Mouse (Mus musculus): Measurements from ENCODE around the gene Cdc42se1.
"Not testable (repeated sequence)": the region's sequence is repeated elsewhere in the genome, so short reads cannot be mapped to it uniquely, and the experiment has no call there.

Gene Cdc42se1

GRCm38 (mm10) chr3:95228148-95228893 lies at the start of gene Cdc42se1:
Gene Cdc42se1 (plus strand): TSS chr3:95228732.
- DNase-seq, result peak; percentile 89

DNA sequence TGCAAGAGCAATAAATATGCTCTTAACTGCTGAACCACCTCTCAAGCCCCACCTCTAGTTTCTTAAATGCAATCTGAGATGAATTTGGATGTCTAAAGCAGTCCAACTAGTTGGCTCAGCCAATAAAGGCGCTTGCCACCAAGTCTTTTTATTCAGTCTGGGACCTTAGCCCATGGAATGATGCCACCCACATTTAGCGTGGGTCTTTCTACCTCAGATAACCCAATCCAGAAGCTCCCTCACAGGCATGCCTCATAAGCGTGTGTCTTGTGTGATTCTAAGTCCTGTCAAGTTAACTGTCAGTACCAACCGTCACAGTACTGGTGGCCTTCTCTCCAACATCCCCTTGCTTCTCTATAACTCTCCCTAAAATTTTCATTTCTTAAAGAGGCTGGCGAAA lies 49.6 kb upstream of the Cdc42se1 start:
- DNase-seq, result no peak

GRCm38 (mm10) chr3:95179890-95180289 lies 48.6 kb upstream of the Cdc42se1 start:
- DNase-seq, result no peak

- no peak for DNase-seq
Observed at GRCm38 (mm10) chr3:95181841-95182240, 46.7 kb upstream of the Cdc42se1 start.

- DNase-seq, result no peak
Observed at GRCm38 (mm10) chr3:95184796-95185577, 43.5 kb upstream of the Cdc42se1 start.

- DNase-seq, result no peak
Observed at GRCm38 (mm10) chr3:95186100-95186499, 42.4 kb upstream of the Cdc42se1 start.

- DNase-seq, result no peak
Observed at GRCm38 (mm10) chr3:95186888-95187287, 41.6 kb upstream of the Cdc42se1 start.

GRCm38 (mm10) chr3:95194721-95195135 lies 33.8 kb upstream of the Cdc42se1 start:
- DNase-seq, result peak; percentile 28

DNA sequence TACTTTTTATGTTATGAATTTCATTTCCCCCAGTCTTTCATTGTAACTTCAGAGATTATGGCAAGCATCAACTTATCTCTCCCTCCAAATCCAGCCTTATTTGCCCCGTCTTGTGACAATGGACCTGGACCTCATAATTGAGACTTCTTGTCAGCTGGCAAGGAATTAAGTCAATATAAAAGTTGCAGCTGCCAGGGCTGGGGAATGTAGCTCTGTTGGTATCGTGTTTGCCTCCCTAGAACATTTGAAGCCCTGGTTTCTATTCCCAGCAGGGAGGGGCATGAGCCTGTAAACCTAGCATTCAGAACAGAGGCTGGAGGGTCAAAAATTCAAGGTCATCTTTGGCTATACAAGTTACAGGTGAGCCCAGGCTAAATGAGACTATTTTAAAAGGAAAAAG lies 32.8 kb upstream of the Cdc42se1 start:
- DNase-seq, result no peak

DNA sequence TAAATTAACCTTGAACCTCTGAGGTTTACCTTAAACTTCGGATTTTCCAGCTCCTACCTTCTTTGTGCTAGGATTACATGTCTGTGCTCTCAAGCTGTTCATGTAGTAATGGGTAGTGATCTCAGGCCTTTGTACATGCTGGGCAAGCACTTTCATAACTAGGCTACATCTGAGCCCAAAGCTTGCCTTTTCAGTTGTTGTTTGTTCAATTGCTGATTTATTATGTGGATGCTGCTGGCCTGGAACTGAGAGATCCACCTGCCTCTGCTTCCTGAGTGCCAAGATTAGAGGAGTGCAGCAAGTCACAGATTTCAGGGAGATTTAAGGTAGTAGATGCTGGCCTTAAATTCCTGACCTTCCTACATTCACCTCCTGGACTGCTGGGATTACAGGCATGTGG lies 29.4 kb upstream of the Cdc42se1 start:
- peak; percentile 12 for DNase-seq

DNA sequence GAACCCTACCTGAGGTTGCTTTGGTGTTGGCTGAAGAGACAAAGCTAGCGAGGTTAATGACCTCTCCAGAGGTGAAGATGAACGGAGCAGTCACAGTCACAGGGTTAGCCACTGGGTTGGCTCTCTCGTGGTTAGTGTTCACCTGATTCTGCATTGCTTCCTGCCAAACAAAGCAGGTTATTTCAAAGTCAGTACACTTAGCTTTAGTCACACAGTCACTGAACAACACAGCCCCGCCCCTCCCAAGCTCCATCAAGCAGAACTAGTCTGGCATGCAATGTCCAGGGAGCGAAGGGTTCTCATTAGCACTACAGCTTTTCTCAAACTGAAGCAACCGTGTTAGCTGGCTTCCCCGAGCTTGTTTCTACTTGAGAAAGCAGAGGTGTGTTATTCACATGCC lies 28.4 kb upstream of the Cdc42se1 start:
- DNase-seq, result peak; percentile 85

DNA sequence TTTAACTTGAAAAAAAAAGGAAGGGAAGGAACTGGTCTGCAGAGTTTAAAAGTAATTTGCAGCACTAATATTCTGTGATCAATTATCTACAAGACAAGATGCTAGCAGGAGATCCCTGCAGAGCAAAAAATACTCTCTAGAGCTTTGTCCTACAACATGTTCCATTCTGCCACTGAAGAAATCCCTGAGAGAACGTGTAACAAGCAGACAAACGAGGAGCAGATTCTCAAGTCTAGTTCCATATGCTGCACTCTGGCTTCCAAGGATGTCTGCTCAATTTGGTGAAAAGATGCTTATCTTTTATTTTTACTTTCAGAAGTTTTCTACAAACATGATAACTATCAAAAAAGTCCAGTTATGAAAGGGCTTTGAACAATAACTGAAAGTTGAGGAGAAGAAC lies 28.0 kb upstream of the Cdc42se1 start:
- no peak for DNase-seq

- no peak for DNase-seq
Observed at GRCm38 (mm10) chr3:95203880-95204279, 24.7 kb upstream of the Cdc42se1 start.

- DNase-seq, result no peak
Observed at GRCm38 (mm10) chr3:95208286-95208685, 20.2 kb upstream of the Cdc42se1 start.

DNA sequence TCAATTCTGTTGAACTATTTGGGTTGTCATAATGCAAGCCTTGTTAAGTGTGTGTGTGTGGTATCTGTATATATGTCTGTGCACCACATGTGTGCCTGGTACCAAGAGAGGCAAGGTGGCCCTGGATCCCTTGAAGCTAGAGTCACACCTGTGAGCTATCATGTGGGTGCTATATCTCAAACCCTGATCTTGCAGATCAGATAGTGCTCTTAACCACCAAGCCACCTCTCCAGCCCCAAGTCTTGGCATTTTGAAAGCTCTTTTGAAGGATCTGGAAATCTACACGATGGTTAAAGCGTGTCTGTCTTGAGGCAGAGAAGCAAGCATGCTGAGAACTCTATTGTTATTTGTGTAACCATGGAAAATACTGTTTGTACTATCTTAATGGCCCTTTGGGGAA lies 17.9 kb upstream of the Cdc42se1 start:
- DNase-seq, result no peak

DNA sequence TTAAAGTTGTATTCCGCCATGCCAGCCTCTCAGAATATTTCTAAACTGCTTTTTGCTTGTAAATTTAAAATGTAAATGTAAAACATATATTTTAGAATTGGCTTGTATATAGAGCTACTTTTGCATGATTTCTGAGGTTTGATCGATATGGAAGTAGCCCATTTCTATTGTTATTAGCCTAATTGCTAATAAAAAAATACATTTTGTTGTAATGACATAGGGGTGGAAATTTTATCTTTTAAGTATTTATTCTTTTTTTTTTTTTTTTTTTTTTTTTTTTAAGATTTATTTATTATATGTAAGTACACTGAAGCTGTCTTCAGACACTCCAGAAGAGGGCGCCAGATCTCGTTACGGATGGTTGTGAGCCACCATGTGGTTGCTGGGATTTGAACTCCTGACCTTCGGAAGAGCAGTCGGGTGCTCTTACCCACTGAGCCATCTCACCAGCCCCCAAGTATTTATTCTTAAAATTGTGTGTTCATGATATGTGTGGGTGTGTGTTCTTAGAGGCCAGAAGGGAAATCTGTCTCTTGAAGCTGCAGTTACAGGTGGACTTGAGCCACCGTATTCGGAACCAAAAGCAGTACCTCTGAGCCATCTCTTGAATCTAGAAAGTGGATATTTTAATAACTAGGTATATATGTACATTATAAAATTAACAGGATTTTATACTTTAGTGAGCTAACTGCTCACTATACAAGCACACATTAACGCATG lies 15.5 kb upstream of the Cdc42se1 start:
- DNase-seq, result not testable (repeated sequence)

DNA sequence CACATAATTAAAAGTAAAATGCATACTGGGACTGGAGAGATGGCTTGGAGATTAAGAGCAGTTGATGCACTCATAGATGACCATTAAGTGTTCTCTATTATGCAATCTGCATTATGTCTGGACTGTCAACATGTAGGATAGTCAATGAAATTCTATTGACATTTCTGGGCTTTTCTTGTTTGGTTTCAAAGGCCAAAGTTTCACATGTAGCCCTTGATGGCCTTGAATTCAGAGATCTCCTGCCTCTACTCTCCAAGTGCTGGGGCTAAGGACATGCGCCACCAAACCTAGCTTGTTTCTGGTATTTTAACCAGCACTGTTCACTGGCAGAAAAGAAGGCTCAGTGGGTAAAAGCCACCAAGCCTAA lies 14.9 kb upstream of the Cdc42se1 start:
- DNase-seq, result no peak

- no peak for DNase-seq
Observed at GRCm38 (mm10) chr3:95216655-95217254, 11.8 kb upstream of the Cdc42se1 start.

DNA sequence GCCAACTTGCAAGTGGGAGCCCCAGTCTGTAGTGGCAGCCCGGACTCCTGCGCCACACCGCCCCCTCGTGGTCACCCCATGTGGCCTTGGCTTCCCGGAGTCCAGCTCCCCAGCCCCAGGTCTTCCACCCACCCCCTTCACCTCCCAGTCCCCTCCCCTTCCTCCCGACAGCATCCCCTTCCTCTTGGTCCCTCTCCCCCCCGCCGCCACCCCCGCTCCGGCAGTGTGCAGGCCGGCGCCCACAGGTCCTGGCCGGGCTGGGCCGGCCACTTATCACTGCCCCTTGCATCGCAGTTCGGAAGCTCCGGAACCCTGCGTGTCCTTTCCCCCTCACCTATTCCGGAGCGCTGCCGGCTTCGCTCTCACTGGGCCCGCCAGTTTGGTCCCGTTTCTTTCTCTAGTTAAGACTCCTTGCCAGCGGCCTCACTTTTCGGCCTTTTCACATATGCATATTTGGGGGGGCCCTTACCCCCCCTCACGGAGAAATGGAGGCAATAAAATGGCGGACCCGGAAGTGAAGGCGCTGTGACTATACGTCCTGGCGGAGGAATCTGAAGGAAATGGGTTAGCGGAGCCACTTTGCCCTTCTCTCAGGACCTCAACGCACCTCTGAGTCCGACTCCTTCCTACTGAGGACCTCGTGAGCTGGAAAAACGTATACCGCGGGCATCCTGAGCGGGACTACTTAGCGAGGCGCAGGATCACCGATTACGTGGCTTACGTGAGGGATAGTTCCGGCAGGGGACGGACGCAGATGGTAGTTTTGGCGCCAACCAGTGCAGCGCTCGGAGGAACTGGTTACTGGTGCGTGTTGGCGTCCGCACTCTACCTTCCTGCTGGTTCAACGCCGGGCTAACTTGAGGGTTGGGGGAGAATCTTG lies 11.0 kb upstream of the Cdc42se1 start, which contains the start of gene Gabpb2:
TSS of gene Gabpb2 (minus strand) at position 662 of the 880 bp plus-strand sequence.
- peak; percentile 96 for DNase-seq

GRCm38 (mm10) chr3:95218466-95219137 lies 9.9 kb upstream of the Cdc42se1 start:
- DNase-seq, result peak; percentile 14

DNA sequence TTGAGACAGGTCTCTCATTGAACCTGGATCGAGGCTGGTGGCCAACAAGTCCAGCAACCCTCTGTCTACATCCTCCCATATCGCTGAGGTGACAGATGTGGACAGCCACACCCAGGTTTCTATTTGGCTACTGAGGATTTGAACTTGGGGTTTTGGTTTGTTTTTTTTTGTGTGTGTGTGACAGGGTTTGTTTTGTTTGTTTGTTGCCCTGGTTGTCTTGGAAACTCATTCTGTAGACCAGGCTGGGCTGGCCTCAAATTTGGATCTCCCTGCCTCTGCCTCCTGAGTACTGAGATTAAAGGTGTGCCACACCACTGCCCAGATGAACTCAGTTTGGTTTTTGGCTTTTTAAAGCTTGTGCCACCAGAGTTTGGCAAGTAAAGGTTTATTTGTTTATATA lies 5.5 kb upstream of the Cdc42se1 start:
- no peak for DNase-seq

Data from kidney, adult 18-20 months (tissue).